In the genomic region with DNA sequence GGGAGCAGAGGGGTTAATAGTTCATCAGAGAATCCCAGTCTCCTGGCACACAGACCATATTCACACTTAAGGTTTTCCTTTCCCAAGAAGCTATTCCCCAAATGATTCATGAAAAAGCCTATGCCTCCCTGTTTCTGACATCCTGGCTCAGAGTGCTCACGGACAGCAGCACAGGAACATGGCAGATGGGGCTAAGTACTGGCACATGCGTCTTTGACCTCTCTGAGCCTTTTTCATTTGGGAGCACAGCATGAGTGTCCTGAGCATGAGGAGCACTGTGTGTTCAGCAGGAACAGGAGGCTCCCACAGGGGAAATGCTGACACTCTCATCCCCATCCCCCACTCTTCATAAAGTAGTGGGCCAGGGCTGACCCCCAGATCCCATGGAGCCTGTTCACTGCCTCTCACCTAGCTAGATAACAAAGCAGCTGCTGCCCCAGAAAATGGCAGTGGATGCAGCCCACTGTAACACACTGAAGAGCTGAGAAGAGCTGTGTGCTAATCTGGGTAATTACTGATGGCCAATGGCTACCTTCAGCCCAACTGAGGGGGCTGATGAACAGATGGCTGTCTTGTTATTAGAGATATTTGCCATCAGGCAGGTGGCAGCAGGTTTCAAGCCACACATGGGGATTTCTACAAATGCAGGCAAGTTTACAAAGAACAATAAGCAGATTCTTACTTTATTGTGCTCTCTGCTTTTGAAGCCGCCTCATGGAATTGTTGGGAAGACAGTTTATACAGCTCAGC, we compare ENCODE assay signal across 21 mouse cellular contexts. TPM values are rescaled to one million over a fixed set of nuclear protein-coding genes. Genes with fewer than 3 reads are reported as not detected.
DNase-seq lines count a peak whose midpoint lies in the region; ATAC-seq lines count a peak whose summit lies in the region.
"Had no signal": no experiment of that assay in that cellular context is flagged by ENCODE, and none has a peak within 500 bp of the region (broad histone marks: within the 10 kb centered on the region; RNA-seq: fewer than 3 reads in every experiment).

No protein-coding gene starts in this region.

- peak; percentile 84 for ATAC-seq in cerebellum, adult (ENCODE audit: insufficient number of reproducible peaks, low FRiP score, low TSS enrichment)
- ATAC-seq in hindbrain, embryonic 16.5 days: 0 out of 2 replicates have a peak, but pooled peaks have one; percentile 40
- no peak for ATAC-seq in hindbrain, embryonic 11.5 days (ENCODE audit: low FRiP score)
- ATAC-seq: hindbrain, postnatal 0 days; intestine, embryonic 16.5 days had no signal

- H3K27ac ChIP-seq in hindbrain, embryonic 16.5 days (ENCODE audit: low read depth, low read length): no peak overlapping the region
- no peak overlapping the region for H3K27ac ChIP-seq in hindbrain, embryonic 11.5 days (ENCODE audit: low read depth, low read length)
- no peak overlapping the region for H3K27ac ChIP-seq in limb, embryonic 10.5 days
- H3K27ac ChIP-seq: embryonic facial prominence, embryonic 12.5 days; heart, embryonic 15.5 days; hindbrain, postnatal 0 days; neural tube, embryonic 15.5 days had no signal

- no peaks in the 10 kb centered on the region; the same call in 1 of the 2 replicates for H3K4me1 ChIP-seq in hindbrain, embryonic 16.5 days (ENCODE audit: control insufficient read depth, insufficient read depth, low read depth, low read length)
- no peaks in the 10 kb centered on the region for H3K4me1 ChIP-seq in hindbrain, embryonic 11.5 days (replicated peaks; ENCODE audit: control insufficient read depth, insufficient read depth, low read length)
- H3K4me1 ChIP-seq in limb, embryonic 10.5 days: no peaks in the 10 kb centered on the region
- H3K4me1 ChIP-seq: embryonic facial prominence, embryonic 12.5 days; heart, embryonic 15.5 days; neural tube, embryonic 15.5 days had no signal

- H3K36me3 ChIP-seq in hindbrain, embryonic 16.5 days (ENCODE audit: control insufficient read depth, insufficient read depth, low read length): no peaks in the 10 kb centered on the region
- H3K36me3 ChIP-seq in hindbrain, embryonic 11.5 days (ENCODE audit: control insufficient read depth, insufficient read depth, low read length): no peaks in the 10 kb centered on the region
- no peaks in the 10 kb centered on the region for H3K36me3 ChIP-seq in limb, embryonic 10.5 days
- H3K36me3 ChIP-seq: embryonic facial prominence, embryonic 12.5 days; heart, embryonic 15.5 days had no signal

- no peaks in the 10 kb centered on the region for H3K27me3 ChIP-seq in hindbrain, embryonic 16.5 days (replicated peaks; ENCODE audit: control insufficient read depth, insufficient read depth, low read length)
- H3K27me3 ChIP-seq in hindbrain, embryonic 11.5 days (ENCODE audit: control insufficient read depth, insufficient read depth, low read length): no peaks in the 10 kb centered on the region
- no peaks in the 10 kb centered on the region for H3K27me3 ChIP-seq in limb, embryonic 10.5 days (ENCODE audit: low read depth, poor library complexity, severe bottlenecking)
- H3K27me3 ChIP-seq: embryonic facial prominence, embryonic 12.5 days; heart, embryonic 15.5 days; neural tube, embryonic 15.5 days had no signal

- no peak for DNase-seq in cerebellum, postnatal 4 days (ENCODE audit: low spot score in 2 of 2)
- no peak for DNase-seq in hindbrain, embryonic 11.5 days (ENCODE audit: low spot score)
- DNase-seq in cerebellum, adult 8-10 months: peak; percentile 69
- peak; percentile 42 to 57 for DNase-seq in cerebellum, postnatal 36 days
- DNase-seq in Muller cell, postnatal 12 days (ENCODE audit: inconsistent ontology term): no peak
- DNase-seq in limb, embryonic 10.5 days (ENCODE audit: low spot score): no peak
- DNase-seq: adrenal gland, postnatal 14 days; gastrocnemius, postnatal 36 days; heart, postnatal 36 days; kidney, adult 9 months; kidney, postnatal 14 days; lung, postnatal 4 days; right cerebral cortex, postnatal 14 days had no signal

- H3K9ac ChIP-seq in hindbrain, embryonic 16.5 days (ENCODE audit: low read depth, low read length): no peak overlapping the region
- no peak overlapping the region for H3K9ac ChIP-seq in hindbrain, embryonic 11.5 days (ENCODE audit: low read depth, low read length)
- H3K9ac ChIP-seq: embryonic facial prominence, embryonic 12.5 days; heart, embryonic 15.5 days; neural tube, embryonic 15.5 days had no signal

- WGBS in hindbrain, embryonic 16.5 days: 70% methylated on average over 3 of the region's 3 CpGs
- WGBS in hindbrain, embryonic 11.5 days: 79% methylated on average over 3 of the region's 3 CpGs
- 91% methylated on average over 3 of the region's 3 CpGs for WGBS in limb, embryonic 10.5 days

- H3K9me3 ChIP-seq in hindbrain, embryonic 16.5 days (ENCODE audit: control insufficient read depth, low read length): no peaks in the 10 kb centered on the region
- H3K9me3 ChIP-seq in hindbrain, embryonic 11.5 days (ENCODE audit: control insufficient read depth, low read length): no peaks in the 10 kb centered on the region
- H3K9me3 ChIP-seq in limb, embryonic 10.5 days (replicated peaks): no peaks in the 10 kb centered on the region
- H3K9me3 ChIP-seq: embryonic facial prominence, embryonic 12.5 days; heart, embryonic 15.5 days; neural tube, embryonic 15.5 days had no signal

- H3K4me2 ChIP-seq in hindbrain, embryonic 16.5 days (ENCODE audit: low read length): no peak overlapping the region
- no peak overlapping the region for H3K4me2 ChIP-seq in hindbrain, embryonic 11.5 days (replicated peaks; ENCODE audit: low read depth, low read length)
- H3K4me2 ChIP-seq: embryonic facial prominence, embryonic 12.5 days; heart, embryonic 15.5 days; neural tube, embryonic 15.5 days had no signal

- H3K4me3 ChIP-seq in hindbrain, embryonic 16.5 days (ENCODE audit: low read length): no peak overlapping the region
- H3K4me3 ChIP-seq in hindbrain, embryonic 11.5 days (ENCODE audit: low read depth, low read length): no peak overlapping the region
- no peak overlapping the region for H3K4me3 ChIP-seq in limb, embryonic 10.5 days
- H3K4me3 ChIP-seq: embryonic facial prominence, embryonic 12.5 days; erythroblast, embryonic 14.5 days; heart, embryonic 15.5 days; neural tube, embryonic 15.5 days had no signal

RNA-seq across cellular contexts. Expression of a gene that starts 56.8 kb away (rescaled TPM):
- polyA plus RNA-seq in hindbrain, embryonic 16.5 days (2015; fragmentation: Nextera tagmentation; extraction: Ambion mirVana): 21.6 and 44.7 TPM in 2 replicates
- polyA plus RNA-seq in hindbrain, embryonic 11.5 days (2014; fragmentation: Nextera tagmentation; extraction: Ambion mirVana): 28.7 and 35.6 TPM in 2 replicates
- 28.6 and 29.5 TPM in 2 replicates for polyA plus RNA-seq in limb, embryonic 10.5 days (2016; fragmentation: Nextera tagmentation; extraction: Ambion mirVana)

Comparison
In these comparisons a context has a peak if more than half of its experiments do, and no peak if none do; other contexts are left out.
1. DNase-seq: peak in cerebellum, adult 8-10 months (single experiment) and cerebellum, postnatal 36 days (2 of 2); none in cerebellum, postnatal 4 days (0 of 2), hindbrain, embryonic 11.5 days (single experiment), Muller cell, postnatal 12 days (single experiment) and limb, embryonic 10.5 days (single experiment).